Mouse (Mus musculus) cerebellum, adult 2 months (tissue): Measurements from ENCODE around the gene Kmt5b. TPM values are rescaled to one million over a fixed set of nuclear protein-coding genes. Genes with fewer than 3 reads are reported as not detected.

ENCODE experiments used
- DNase-seq, 2 experiments: peaks; one replicate each; pipeline ENCODE4 v3.0.0; 2021
- H3K27ac ChIP-seq: fragments of 200-500 bp; 2 replicates; pipeline ENCODE4 v1.5.1; 2012; ENCODE audit warnings: low read length, control low read depth, inconsistent platforms; ENCODE audit not compliant: insufficient read depth
- H3K27me3 ChIP-seq: fragments of 200-500 bp; 2 replicates; pipeline ENCODE4 v1.6.1; 2012; ENCODE audit warnings: inconsistent platforms, mild to moderate bottlenecking, low read length, moderate library complexity; ENCODE audit not compliant: control insufficient read depth, insufficient read depth
- H3K4me1 ChIP-seq: fragments of 200-500 bp; 2 replicates; pipeline ENCODE4 v1.6.1; 2011; ENCODE audit warnings: low read length; ENCODE audit not compliant: control insufficient read depth, insufficient read depth
- H3K4me3 ChIP-seq: fragments of 200-500 bp; replicated peaks from 2 replicates; pipeline ENCODE3; 2011; ENCODE audit warnings: mild to moderate bottlenecking, low read depth, low read length, control low read depth; ENCODE audit not compliant: insufficient read depth
- CTCF ChIP-seq: fragments of 200-500 bp; IDR thresholded peaks from 2 replicates; pipeline ENCODE4 v1.5.1; 2011; ENCODE audit warnings: low read depth, mild to moderate bottlenecking, control low read depth, low read length, moderate library complexity, borderline replicate concordance; ENCODE audit not compliant: insufficient read depth
- POLR2A ChIP-seq: fragments of 200-500 bp; IDR thresholded peaks from 2 replicates; pipeline ENCODE4 v1.6.1; 2011; ENCODE audit warnings: low read length, control low read depth, borderline replicate concordance; ENCODE audit not compliant: insufficient read depth
- WGBS: fragments of 180-500 bp; shearing (Covaris S2); methylation state at CpG from one replicate; pipeline ENCODE4 v1.1.7; 2018; 5-methylcytosine and 5-hydroxymethylcytosine counted together
- polyA plus RNA-seq: library from polyadenylated mRNA; depleted of rRNA; stranded (reverse); fragments of >200 nt; gene quantifications from 2 replicates; pipeline ENCODE4 v1.2.3, GENCODE M21; 2012

Kmt5b gene
- polyA plus RNA-seq, 1 experiment = 36.9 TPM

- TF ChIP-seq CTCF = no peak
- no peak for TF ChIP-seq POLR2A
- WGBS = 87% methylated on average over 1 of the region's 1 CpGs
- H3K27ac ChIP-seq = no peak overlapping the region
- H3K27me3 ChIP-seq = no peaks in the 10 kb centered on the region
- no peak for DNase-seq
- no peaks in the 10 kb centered on the region; the same call in 1 of the 2 replicates for H3K4me1 ChIP-seq
- no peak overlapping the region for H3K4me3 ChIP-seq
These were observed 14.0 kb upstream of the Kmt5b start for GRCm38 (mm10) chr19:3753240-3753633.

GRCm38 (mm10) chr19:3753738-3754137 is 13.5 kb upstream of the Kmt5b start:
- no peak for DNase-seq
- no peak overlapping the region for H3K4me3 ChIP-seq
- no peaks in the 10 kb centered on the region for H3K27me3 ChIP-seq
- WGBS = 62% methylated on average over 8 of the region's 8 CpGs
- H3K27ac ChIP-seq = no peak overlapping the region
- TF ChIP-seq CTCF (no peak), POLR2A (no peak)
- no peaks in the 10 kb centered on the region; the same call in 1 of the 2 replicates for H3K4me1 ChIP-seq

- 71% methylated on average over 1 of the region's 1 CpGs for WGBS
- Histone ChIP-seq H3K4me1 (no peaks in the 10 kb centered on the region; the same call in 1 of the 2 replicates), H3K4me3 (no peak overlapping the region), H3K27ac (no peak overlapping the region), H3K27me3 (no peaks in the 10 kb centered on the region)
- no peak for DNase-seq
- TF ChIP-seq POLR2A = no peak
- TF ChIP-seq CTCF = no peak
These were observed 9.4 kb upstream of the Kmt5b start for GRCm38 (mm10) chr19:3757861-3758260.

- peak; percentile 72 to 76 for DNase-seq
- no peak for TF ChIP-seq POLR2A
- TF ChIP-seq CTCF = no peak
- peaks cover 22% of the 10 kb centered on the region for H3K4me1 ChIP-seq
- H3K27me3 ChIP-seq = no peaks in the 10 kb centered on the region
- WGBS = 20% methylated on average over 4 of the region's 4 CpGs
- no peak overlapping the region for H3K4me3 ChIP-seq
- H3K27ac ChIP-seq = peak overlapping the region; percentile 88
These were observed 1.9 kb upstream of the Kmt5b start for GRCm38 (mm10) chr19:3765221-3765820.

GRCm38 (mm10) chr19:3766378-3766777 is 843 bp upstream of the Kmt5b start:
- no peak for DNase-seq
- Histone ChIP-seq H3K27ac (no peak overlapping the region), H3K4me3 (no peak overlapping the region), H3K4me1 (peaks cover 24% of the 10 kb centered on the region), H3K27me3 (no peaks in the 10 kb centered on the region)
- TF ChIP-seq CTCF (no peak), POLR2A (no peak)
- 91% methylated on average over 5 of the region's 5 CpGs for whole genome bisulfite sequencing

- H3K27ac ChIP-seq = peak overlapping the region; percentile 100
- H3K4me1 ChIP-seq = peaks cover 24% of the 10 kb centered on the region
- TF ChIP-seq POLR2A = peak; percentile 72
- no peak for TF ChIP-seq CTCF
- no peaks in the 10 kb centered on the region for H3K27me3 ChIP-seq
- H3K4me3 ChIP-seq = peak overlapping the region; percentile 96
- under 1% methylated on average over 108 of the region's 111 CpGs for WGBS
- DNase-seq = peak; percentile 88 to 96
These were observed 818 bp downstream of the Kmt5b start for GRCm38 (mm10) chr19:3767781-3768696.

- H3K27me3 ChIP-seq = no peaks in the 10 kb centered on the region
- H3K27ac ChIP-seq = peak overlapping the region; percentile 100
- DNase-seq = peak in 1 of 2 experiments; percentile 94
- H3K4me1 ChIP-seq = peaks cover 24% of the 10 kb centered on the region
- 1% methylated on average over 59 of the region's 60 CpGs for WGBS
- H3K4me3 ChIP-seq = peak overlapping the region; percentile 96
- TF ChIP-seq POLR2A (no peak), CTCF (peak; percentile 32; the same call in 1 of the 2 replicates)
These were observed 1.6 kb downstream of the Kmt5b start for GRCm38 (mm10) chr19:3768697-3769383.
